Mouse (Mus musculus) liver, postnatal 0 days (tissue): ENCODE measurements around the gene H2al1b.
"Not testable (repeated sequence)": the region's sequence is repeated elsewhere in the genome, so short reads cannot be mapped to it uniquely, and the experiment has no call there.

Experiments used
- CTCF ChIP-seq: sonication (generic); IDR thresholded peaks from 2 replicates; pipeline ENCODE4 v1.5.1; 2016; ENCODE audit warnings: antibody characterized with exemption, low read depth
- EP300 ChIP-seq: IDR thresholded peaks from 2 replicates; pipeline ENCODE4 v1.6.1; 2016; ENCODE audit warnings: antibody characterized with exemption, low read depth, mild to moderate bottlenecking

- TF ChIP-seq CTCF, EP300: not testable (repeated sequence)
These were observed 25.3 kb downstream of the H2al1b start, which contains the start of gene H2al1j for GRCm38 (mm10) chrX:11327522-11327921.
